Mouse (Mus musculus) testis, adult 2 months (tissue): ENCODE results near the gene Pnpla5. TPM values are rescaled to one million over a fixed set of nuclear protein-coding genes. Genes with fewer than 3 reads are reported as not detected.

Experiments
- H3K27ac ChIP-seq: fragments of 200-500 bp; 2 replicates; pipeline ENCODE4 v1.5.1; 2012; ENCODE audit warnings: low read depth, low read length; ENCODE audit not compliant: control insufficient read depth, insufficient read depth
- H3K27me3 ChIP-seq: fragments of 200-500 bp; 2 replicates; pipeline ENCODE4 v1.6.1; 2012; ENCODE audit warnings: mild to moderate bottlenecking, low read length, moderate library complexity; ENCODE audit not compliant: control insufficient read depth, insufficient read depth
- H3K36me3 ChIP-seq: fragments of 200-500 bp; 2 replicates; pipeline ENCODE4 v1.6.1; 2012; ENCODE audit warnings: mild to moderate bottlenecking, low read length; ENCODE audit not compliant: control insufficient read depth, insufficient read depth
- H3K4me1 ChIP-seq: fragments of 200-500 bp; 2 replicates; pipeline ENCODE4 v1.6.1; 2012; ENCODE audit warnings: low read length; ENCODE audit not compliant: control insufficient read depth, insufficient read depth
- H3K4me3 ChIP-seq: fragments of 200-500 bp; 2 replicates; pipeline ENCODE4 v1.5.1; 2012; ENCODE audit warnings: low read depth, mild to moderate bottlenecking, low read length, moderate library complexity, mixed read lengths; ENCODE audit not compliant: control insufficient read depth
- CTCF ChIP-seq: fragments of 200-500 bp; IDR thresholded peaks from 2 replicates; pipeline ENCODE4 v1.5.1; 2012; ENCODE audit warnings: low read depth, mild to moderate bottlenecking, inconsistent platforms, low read length, moderate library complexity; ENCODE audit not compliant: control insufficient read depth, insufficient read depth, insufficient replicate concordance
- POLR2A ChIP-seq: fragments of 200-500 bp; IDR thresholded peaks from 2 replicates; pipeline ENCODE4 v1.6.1; 2012; ENCODE audit warnings: low read depth, mild to moderate bottlenecking, inconsistent platforms, low read length, moderate library complexity; ENCODE audit not compliant: control insufficient read depth
- polyA plus RNA-seq: library from polyadenylated mRNA; depleted of rRNA; stranded (reverse); fragments of >200 nt; gene quantifications from 2 replicates; pipeline ENCODE4 v1.2.3, GENCODE M21; 2012

Gene Pnpla5
- polyA plus RNA-seq, 1 experiment = not detected

DNA sequence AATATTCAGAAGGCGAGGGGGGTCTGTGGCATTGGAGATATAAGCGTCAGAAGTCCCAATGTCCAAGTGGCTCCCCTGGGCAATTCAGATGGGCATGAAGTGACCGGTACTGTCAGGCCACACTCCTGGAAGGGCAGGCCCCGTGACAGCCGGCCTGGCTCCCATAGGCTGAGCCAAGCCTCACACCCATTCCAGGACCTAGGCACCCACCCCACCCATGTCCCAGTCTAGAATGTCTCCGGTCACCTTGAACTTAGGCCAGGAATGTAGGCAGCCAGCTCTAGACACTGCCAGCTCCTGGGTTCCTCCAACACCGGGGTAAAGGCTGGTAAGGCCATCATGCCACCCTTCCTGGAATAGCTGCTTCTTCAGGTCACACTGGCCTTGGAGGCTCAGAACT lies 9.0 kb upstream of the Pnpla5 start:
- Histone ChIP-seq H3K27me3 (no peaks in the 10 kb centered on the region), H3K27ac (no peak overlapping the region), H3K4me3 (no peak overlapping the region), H3K36me3 (no peaks in the 10 kb centered on the region), H3K4me1 (peaks cover 9% of the 10 kb centered on the region)
- TF ChIP-seq CTCF (no peak), POLR2A (no peak)

DNA sequence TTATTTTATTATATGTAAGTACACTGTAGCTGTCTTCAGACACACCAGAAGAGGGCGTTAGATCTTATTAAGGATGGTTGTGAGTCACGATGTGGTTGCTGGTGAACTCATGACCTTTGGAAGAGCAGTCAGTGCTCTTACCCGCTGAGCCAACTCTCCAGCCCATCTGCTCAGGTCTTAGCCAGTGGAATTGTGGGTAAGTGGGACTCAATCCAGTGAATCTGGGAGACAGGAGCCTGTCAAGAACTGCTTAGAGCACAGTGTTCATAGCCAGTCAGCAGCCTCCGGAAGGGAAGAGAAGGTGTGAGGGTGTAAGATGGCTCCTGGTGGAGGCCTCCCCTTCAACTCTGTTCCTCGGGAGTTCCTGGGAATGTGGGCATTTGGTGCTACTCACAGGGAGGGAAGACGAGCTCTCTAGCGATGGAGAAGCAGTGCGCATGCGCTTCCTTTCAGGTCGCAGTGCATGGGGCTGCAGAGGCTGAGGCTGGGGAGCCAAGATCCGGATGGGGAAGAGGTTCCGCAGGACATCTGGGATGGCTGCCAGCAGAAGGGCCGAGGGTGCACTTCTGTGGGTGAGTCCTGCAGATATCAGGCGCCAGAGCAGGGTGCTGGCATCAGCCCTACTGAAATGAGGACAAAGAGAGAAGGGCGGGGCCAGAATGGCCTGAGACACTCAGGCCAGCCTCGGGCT lies 8.3 kb upstream of the Pnpla5 start:
- Histone ChIP-seq H3K4me1 (peaks cover 9% of the 10 kb centered on the region), H3K27ac (no peak overlapping the region), H3K27me3 (no peaks in the 10 kb centered on the region), H3K4me3 (no peak overlapping the region), H3K36me3 (no peaks in the 10 kb centered on the region)
- no peak for TF ChIP-seq POLR2A
- TF ChIP-seq CTCF = no peak

DNA sequence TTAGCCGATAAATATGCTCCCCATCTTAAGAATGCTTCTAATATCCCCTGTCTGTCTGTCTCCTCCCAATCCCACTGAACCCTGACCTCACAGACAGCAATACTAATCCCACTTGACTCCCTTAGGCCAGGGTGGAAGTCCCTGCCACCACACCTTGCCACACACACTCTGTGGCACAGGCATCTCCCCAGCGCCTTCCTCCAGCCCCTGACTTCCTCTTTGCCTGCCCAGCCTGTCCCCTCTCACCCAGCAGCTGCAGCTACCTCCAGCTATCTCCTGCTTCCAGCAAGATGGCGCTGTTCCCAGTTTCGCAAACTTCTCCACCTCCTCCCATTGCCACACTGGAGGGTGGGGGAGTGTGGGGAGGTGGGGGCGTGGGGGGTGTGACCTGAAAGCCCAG lies 3.9 kb upstream of the Pnpla5 start:
- Histone ChIP-seq H3K27ac (no peak overlapping the region), H3K36me3 (no peaks in the 10 kb centered on the region), H3K4me3 (no peak overlapping the region), H3K4me1 (peaks cover 9% of the 10 kb centered on the region), H3K27me3 (no peaks in the 10 kb centered on the region)
- no peak for TF ChIP-seq CTCF
- TF ChIP-seq POLR2A = no peak

DNA sequence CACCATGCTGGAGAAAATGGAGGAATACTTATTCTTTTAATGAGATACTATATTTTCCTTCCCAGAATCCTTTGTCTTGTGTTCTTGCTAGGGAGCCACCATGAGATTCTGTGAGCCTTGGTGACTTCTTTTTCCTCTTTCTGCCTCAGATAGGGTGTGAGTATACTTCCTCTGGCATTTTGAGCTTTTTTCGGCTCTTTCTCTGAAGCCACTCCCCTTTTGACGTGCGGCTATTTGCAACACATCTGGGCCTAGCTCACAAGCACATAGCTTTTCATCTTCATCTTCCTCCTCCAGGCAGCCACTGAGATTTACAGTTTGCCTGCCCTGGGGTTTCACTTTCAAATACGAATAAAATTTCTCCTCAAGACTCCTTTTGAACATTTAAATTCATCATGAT lies 3.5 kb upstream of the Pnpla5 start:
- Histone ChIP-seq H3K27ac (no peak overlapping the region), H3K36me3 (no peaks in the 10 kb centered on the region), H3K4me1 (peaks cover 8% of the 10 kb centered on the region), H3K4me3 (no peak overlapping the region), H3K27me3 (no peaks in the 10 kb centered on the region)
- no peak for TF ChIP-seq POLR2A
- TF ChIP-seq CTCF = no peak

DNA sequence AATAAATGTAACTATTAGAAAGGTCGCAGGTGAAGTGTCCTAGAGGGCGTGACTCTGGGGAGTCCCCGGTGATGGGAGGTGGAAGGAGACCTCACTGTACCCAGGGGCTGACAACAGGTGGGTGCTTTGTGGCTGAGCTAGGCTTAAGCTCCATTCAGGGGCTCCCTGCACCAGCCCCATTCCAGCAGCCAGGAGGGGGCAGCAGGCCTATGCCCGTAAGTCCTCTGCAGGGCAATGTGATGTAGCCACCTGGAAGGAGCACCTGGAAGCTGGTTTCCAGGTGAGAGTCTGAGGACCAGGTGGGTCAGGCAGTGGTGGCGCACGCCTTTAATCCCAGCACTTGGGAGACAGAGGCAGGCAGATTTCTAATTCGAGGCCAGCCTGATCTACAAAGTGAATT lies 1.1 kb upstream of the Pnpla5 start:
- no peak overlapping the region for H3K27ac ChIP-seq
- no peaks in the 10 kb centered on the region for H3K4me1 ChIP-seq
- H3K27me3 ChIP-seq = no peaks in the 10 kb centered on the region
- no peaks in the 10 kb centered on the region for H3K36me3 ChIP-seq
- no peak overlapping the region for H3K4me3 ChIP-seq
- TF ChIP-seq POLR2A = no peak

DNA sequence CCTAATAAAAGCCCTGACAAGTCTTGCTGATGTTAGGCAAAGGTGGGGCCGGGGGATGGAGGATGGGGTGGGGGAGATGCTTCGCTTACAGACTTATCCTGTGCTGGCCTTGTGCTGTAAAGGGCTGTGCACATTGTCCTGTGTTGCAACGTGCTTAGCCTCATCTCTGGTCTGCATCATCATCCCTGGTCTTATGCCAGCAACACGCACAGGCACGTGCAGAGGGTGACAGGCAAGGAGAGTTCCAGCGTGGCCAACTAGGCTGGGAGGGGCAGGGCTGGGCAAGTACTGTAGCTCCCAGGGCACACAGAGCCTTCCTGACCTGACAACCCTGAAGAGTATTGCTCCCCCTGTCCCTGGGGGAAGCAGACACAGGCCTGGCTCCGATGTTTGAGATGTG lies 1.9 kb downstream of the Pnpla5 start:
- no peak for TF ChIP-seq CTCF
- TF ChIP-seq POLR2A = no peak
- Histone ChIP-seq H3K27me3 (no peaks in the 10 kb centered on the region), H3K4me1 (no peaks in the 10 kb centered on the region), H3K4me3 (no peak overlapping the region), H3K27ac (no peak overlapping the region), H3K36me3 (no peaks in the 10 kb centered on the region)

DNA sequence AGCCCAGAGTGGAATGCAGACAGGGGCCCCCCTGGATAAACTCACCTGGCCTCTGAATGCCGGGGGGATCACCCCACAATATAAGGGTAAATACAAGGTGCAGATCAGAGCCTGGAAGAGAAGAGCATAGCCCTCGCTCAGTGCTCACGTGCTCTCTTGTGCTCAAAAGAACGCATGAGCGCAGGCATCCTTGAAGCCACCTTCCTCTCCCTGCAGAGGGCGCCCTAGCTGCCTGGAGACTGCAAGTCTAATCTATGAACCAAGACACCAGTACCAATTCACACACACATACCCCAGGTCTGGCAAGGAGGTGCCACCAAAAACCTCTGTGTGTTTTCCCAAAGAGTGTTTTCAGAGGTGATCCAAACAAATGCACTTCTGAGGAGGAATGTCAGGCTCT lies 2.4 kb downstream of the Pnpla5 start:
- TF ChIP-seq CTCF (peak; percentile 55; the same call in 1 of the 2 replicates), POLR2A (no peak)
- Histone ChIP-seq H3K27me3 (no peaks in the 10 kb centered on the region), H3K4me1 (no peaks in the 10 kb centered on the region)

DNA sequence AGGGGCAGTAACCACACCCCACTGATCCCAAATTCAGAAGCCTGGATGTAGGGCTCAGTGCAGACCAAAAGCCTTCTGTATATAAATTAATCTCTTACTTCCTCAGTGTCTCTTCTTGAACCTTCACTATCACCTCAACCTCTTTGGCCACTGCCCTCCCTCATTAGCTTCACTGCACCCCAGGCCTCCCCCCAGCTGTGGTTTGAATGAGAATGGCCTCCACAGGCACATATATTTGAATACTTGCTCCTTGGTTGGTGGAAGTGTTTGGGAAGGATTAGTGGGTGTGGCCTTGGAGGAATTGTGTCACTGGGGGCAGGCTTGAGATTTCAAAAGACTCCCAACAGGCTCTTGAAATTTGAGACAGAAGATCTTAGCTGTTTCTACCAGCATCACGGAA lies 6.5 kb downstream of the Pnpla5 start:
- no peaks in the 10 kb centered on the region for H3K4me1 ChIP-seq
- H3K27me3 ChIP-seq = no peaks in the 10 kb centered on the region
- no peak overlapping the region for H3K4me3 ChIP-seq
- H3K36me3 ChIP-seq = no peaks in the 10 kb centered on the region
- no peak for TF ChIP-seq POLR2A
- no peak overlapping the region for H3K27ac ChIP-seq

More for the DNA sequence above, 2.4 kb downstream of the Pnpla5 start:
- no peak overlapping the region for H3K4me3 ChIP-seq
- no peaks in the 10 kb centered on the region for H3K36me3 ChIP-seq
- H3K27ac ChIP-seq = no peak overlapping the region
